Mouse (Mus musculus) heart, adult 2 months (tissue): ENCODE results near the gene Ren1.

Experiments
- CTCF ChIP-seq: fragments of 200-600 bp; IDR thresholded peaks from 2 replicates; pipeline ENCODE4 v1.8.1; 2022; ENCODE audit warnings: antibody characterized with exemption, mild to moderate bottlenecking, moderate library complexity
- EP300 ChIP-seq: fragments of 200-500 bp; IDR thresholded peaks from 2 replicates; pipeline ENCODE4 v1.6.1; 2011; ENCODE audit warnings: low read depth, low read length, control low read depth; ENCODE audit not compliant: insufficient read depth
- POLR2A ChIP-seq: fragments of 200-500 bp; IDR thresholded peaks from 2 replicates; pipeline ENCODE4 v1.6.1; 2011; ENCODE audit warnings: mild to moderate bottlenecking, low read depth, low read length, control low read depth; ENCODE audit not compliant: insufficient read depth

- no peak for TF ChIP-seq CTCF
- TF ChIP-seq POLR2A, result no peak
- TF ChIP-seq EP300, result no peak
Observed at GRCm38 (mm10) chr1:133372113-133372512, 21.8 kb downstream of the Ren1 start.
